Mouse (Mus musculus) kidney, postnatal 0 days (tissue): Measurements from ENCODE around the gene Gm17349. TPM values are rescaled to one million over a fixed set of nuclear protein-coding genes. Genes with fewer than 3 reads are reported as not detected.
A peak's percentile ranks its signal among the peaks of the same experiment; 100 is the strongest.

Experiments
- ATAC-seq: fragments of 200-750 bp; cut with Nextera tagmentation; replicated peaks from 2 replicates; pipeline ENCODE4 v1.8.0; 2017; ENCODE audit warnings: low read depth, moderate number of reproducible peaks, moderate TSS enrichment, moderate library complexity; ENCODE audit not compliant: low FRiP score
- DNase-seq: peaks from one replicate; pipeline ENCODE4 v3.0.0-alpha.2; 2016; ENCODE audit warnings: low spot score
- H3K27ac ChIP-seq: fragments of 300-500 bp; sonication (generic); 2 replicates; pipeline ENCODE4 v1.5.1; 2014; ENCODE audit warnings: mild to moderate bottlenecking
- H3K27me3 ChIP-seq: fragments of 300-500 bp; sonication (generic); 2 replicates; pipeline ENCODE4 v1.6.1; 2014; ENCODE audit warnings: low read length, mixed read lengths; ENCODE audit not compliant: insufficient read depth
- H3K36me3 ChIP-seq: fragments of 300-500 bp; sonication (generic); 2 replicates; pipeline ENCODE4 v1.6.1; 2014; ENCODE audit warnings: low read length, mixed read lengths; ENCODE audit not compliant: insufficient read depth
- H3K4me1 ChIP-seq: fragments of 300-500 bp; sonication (generic); replicated peaks from 2 replicates; pipeline ENCODE4 v1.6.1; 2014; ENCODE audit warnings: antibody characterized with exemption, low read length, mixed read lengths; ENCODE audit not compliant: insufficient read depth
- H3K4me2 ChIP-seq: fragments of 300-500 bp; sonication (generic); 2 replicates; pipeline ENCODE4 v1.6.1; 2014; ENCODE audit warnings: mild to moderate bottlenecking, low read length, moderate library complexity, mixed read lengths
- H3K4me3 ChIP-seq: fragments of 300-500 bp; sonication (generic); replicated peaks from 2 replicates; pipeline ENCODE4 v1.5.1; 2014; ENCODE audit warnings: low read depth, low read length
- H3K9ac ChIP-seq: fragments of 300-500 bp; sonication (generic); 2 replicates; pipeline ENCODE4 v1.6.1; 2014; ENCODE audit warnings: low read depth, low read length
- H3K9me3 ChIP-seq: fragments of 300-500 bp; sonication (generic); replicated peaks from 2 replicates; pipeline ENCODE4 v1.6.1; 2016; ENCODE audit warnings: low read length, inconsistent platforms, mixed read lengths
- CTCF ChIP-seq: IDR thresholded peaks from 2 replicates; pipeline ENCODE4 v1.5.1; 2016; ENCODE audit warnings: antibody characterized with exemption, low read depth, mild to moderate bottlenecking, moderate library complexity
- WGBS: fragments of 180-500 bp; shearing (Covaris S2); extraction: QIAGEN DNeasy Blood & Tissue Kit; methylation state at CpG from one replicate; pipeline ENCODE4 v1.1.7; 2014; 5-methylcytosine and 5-hydroxymethylcytosine counted together
- polyA plus RNA-seq: library from polyadenylated mRNA; unstranded; fragments of >200 nt; fragmentation: Nextera tagmentation; extraction: Ambion mirVana; gene quantifications from 2 replicates; pipeline ENCODE4 v1.2.1, GENCODE M21; 2015

Gm17349 gene
- polyA plus RNA-seq, 1 experiment from 2014 or later: not detected

- Histone ChIP-seq H3K4me3 (no peak overlapping the region), H3K4me2 (no peak overlapping the region), H3K36me3 (peaks cover 29% of the 10 kb centered on the region), H3K27me3 (no peaks in the 10 kb centered on the region), H3K4me1 (peaks cover 21% of the 10 kb centered on the region), H3K27ac (no peak overlapping the region), H3K9me3 (no peaks in the 10 kb centered on the region), H3K9ac (no peak overlapping the region)
- WGBS: 49% methylated on average over 7 of the region's 7 CpGs
- peak; percentile 85 for DNase-seq
- 0 out of 2 replicates have a peak, but pooled peaks have one; percentile 12 for ATAC-seq
- peak; percentile 96 for TF ChIP-seq CTCF
Observed at GRCm38 (mm10) chr15:99714858-99715257, 9.6 kb upstream of the Gm17349 start.

- H3K4me1 ChIP-seq: peaks cover 21% of the 10 kb centered on the region
- H3K9ac ChIP-seq: no peak overlapping the region
- H3K4me3 ChIP-seq: no peak overlapping the region
- ATAC-seq (no peak), DNase-seq (no peak)
- no peaks in the 10 kb centered on the region for H3K9me3 ChIP-seq
- no peak overlapping the region for H3K27ac ChIP-seq
- peaks cover 36% of the 10 kb centered on the region for H3K36me3 ChIP-seq
- no peaks in the 10 kb centered on the region for H3K27me3 ChIP-seq
- H3K4me2 ChIP-seq: no peak overlapping the region
- TF ChIP-seq CTCF: no peak
- 71% methylated on average over 4 of the region's 4 CpGs for WGBS
Observed at GRCm38 (mm10) chr15:99714206-99714605, 8.9 kb upstream of the Gm17349 start.

- no peak for ATAC-seq
- Histone ChIP-seq H3K9ac (no peak overlapping the region), H3K27me3 (no peaks in the 10 kb centered on the region), H3K4me3 (no peak overlapping the region), H3K4me2 (no peak overlapping the region), H3K36me3 (peaks cover 42% of the 10 kb centered on the region), H3K27ac (no peak overlapping the region), H3K4me1 (peaks cover 15% of the 10 kb centered on the region), H3K9me3 (no peaks in the 10 kb centered on the region)
- no peak for TF ChIP-seq CTCF
- no peak for DNase-seq
- WGBS: 82% methylated on average over 3 of the region's 3 CpGs
Observed at GRCm38 (mm10) chr15:99713569-99713968, 8.3 kb upstream of the Gm17349 start.

DNA sequence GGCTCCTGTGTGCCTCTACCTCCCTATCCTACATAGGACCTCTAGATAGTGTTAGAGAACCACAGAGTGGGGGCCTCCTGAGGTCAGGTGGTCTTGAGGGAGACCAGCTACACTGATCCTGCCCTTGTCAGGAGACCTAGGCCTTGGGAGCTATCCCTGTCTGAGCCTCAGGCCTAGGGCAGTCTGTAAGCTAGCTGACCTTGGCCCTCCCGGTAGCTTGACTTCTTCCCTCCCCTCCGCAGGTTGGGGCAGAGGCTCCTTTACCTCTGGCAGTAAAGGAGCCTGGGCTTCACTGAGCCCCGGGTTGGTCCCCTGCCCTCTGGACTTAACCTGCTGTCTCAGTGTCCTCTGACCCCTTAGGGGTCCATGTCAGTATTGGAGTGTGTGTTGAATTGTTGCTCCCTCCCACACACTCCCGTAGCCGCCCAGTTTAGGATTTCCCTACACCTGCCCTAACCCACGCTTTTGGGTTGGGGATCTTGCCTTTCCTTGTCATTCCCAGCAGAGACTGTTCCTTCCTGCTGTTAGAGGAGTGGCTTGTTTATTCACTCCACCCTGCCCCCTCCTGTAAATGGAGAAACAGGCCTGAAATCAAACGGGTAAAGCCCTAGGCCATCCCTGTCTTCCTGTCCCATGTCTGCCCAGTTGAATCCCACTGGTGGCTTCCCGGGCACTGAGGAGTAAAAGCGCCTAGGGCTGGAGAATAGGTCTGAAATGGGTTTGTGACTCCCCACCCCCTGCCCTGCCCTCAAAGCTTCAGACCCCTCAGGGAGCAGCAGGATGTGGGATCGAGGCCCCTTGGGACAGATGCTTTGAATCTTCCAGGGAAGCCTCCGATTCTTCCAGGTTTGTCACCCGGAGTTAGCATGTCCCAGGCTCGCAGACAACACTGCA is 7.6 kb upstream of the Gm17349 start:
- H3K27ac ChIP-seq: 0 out of 2 replicates have a peak overlapping the region, but pooled peaks have one; percentile 8
- no peak overlapping the region for H3K4me2 ChIP-seq
- H3K9ac ChIP-seq: no peak overlapping the region
- H3K9me3 ChIP-seq: no peaks in the 10 kb centered on the region
- TF ChIP-seq CTCF: no peak
- H3K27me3 ChIP-seq: no peaks in the 10 kb centered on the region
- ATAC-seq: peak; percentile 12; the same call in 1 of the 2 replicates
- no peak for DNase-seq
- H3K4me3 ChIP-seq: no peak overlapping the region
- WGBS: 50% methylated on average over 13 of the region's 13 CpGs
- H3K4me1 ChIP-seq: peaks cover 10% of the 10 kb centered on the region
- H3K36me3 ChIP-seq: peaks cover 46% of the 10 kb centered on the region

- H3K4me3 ChIP-seq: no peak overlapping the region
- H3K9me3 ChIP-seq: no peaks in the 10 kb centered on the region
- peaks cover 55% of the 10 kb centered on the region for H3K36me3 ChIP-seq
- H3K27me3 ChIP-seq: no peaks in the 10 kb centered on the region
- DNase-seq (no peak), ATAC-seq (no peak)
- H3K4me2 ChIP-seq: no peak overlapping the region
- TF ChIP-seq CTCF: no peak
- H3K4me1 ChIP-seq: peaks cover 7% of the 10 kb centered on the region
- H3K27ac ChIP-seq: no peak overlapping the region
- H3K9ac ChIP-seq: no peak overlapping the region
- WGBS: 42% methylated on average over 3 of the region's 3 CpGs
Observed at GRCm38 (mm10) chr15:99711491-99711890, 6.2 kb upstream of the Gm17349 start.

GRCm38 (mm10) chr15:99710221-99711190 is 5.2 kb upstream of the Gm17349 start:
- Histone ChIP-seq H3K4me2 (no peak overlapping the region), H3K36me3 (peaks cover 58% of the 10 kb centered on the region), H3K9ac (no peak overlapping the region), H3K27ac (no peak overlapping the region), H3K4me3 (no peak overlapping the region), H3K27me3 (no peaks in the 10 kb centered on the region), H3K4me1 (no peaks in the 10 kb centered on the region; the same call in 1 of the 2 replicates), H3K9me3 (no peaks in the 10 kb centered on the region)
- 87% methylated on average over 10 of the region's 10 CpGs for WGBS
- no peak for DNase-seq
- no peak for ATAC-seq
- TF ChIP-seq CTCF: no peak
